Mouse (Mus musculus): ENCODE data around the gene Cubn.

GRCm38 (mm10) chr2:13538704-13539377, 47.2 kb upstream of the Cubn start:
- TF ChIP-seq CTCF (IDR thresholded peaks at IDR 0.05; ENCODE audit: low read depth) (no peak), EP300 (optimal IDR thresholded peaks at IDR 0.05) (no peak)
